ENCODE assay signal across 21 mouse cellular contexts in genomic region chr11:94850129-94850528, GRCm38 (mm10).
A peak's percentile ranks its signal among the peaks of the same experiment; 100 is the strongest.
DNase-seq lines count a peak whose midpoint lies in the region; ATAC-seq and TF ChIP-seq lines count a peak whose summit lies in the region.
"Had no signal": no experiment of that assay in that cellular context is flagged by ENCODE, and none has a peak within 500 bp of the region (broad histone marks: within the 10 kb centered on the region; RNA-seq: fewer than 3 reads in every experiment).

No protein-coding gene starts in this region.

- no peaks in the 10 kb centered on the region for H3K27me3 ChIP-seq in intestine, postnatal 0 days (replicated peaks; ENCODE audit: control insufficient read depth, insufficient read depth, low read length)
- H3K27me3 ChIP-seq in intestine, embryonic 15.5 days (replicated peaks): no peaks in the 10 kb centered on the region
- no peaks in the 10 kb centered on the region for H3K27me3 ChIP-seq in midbrain, postnatal 0 days (ENCODE audit: insufficient read depth, low read length)
- no peaks in the 10 kb centered on the region for H3K27me3 ChIP-seq in midbrain, embryonic 16.5 days (ENCODE audit: control insufficient read depth, insufficient read depth, low read depth, low read length)
- H3K27me3 ChIP-seq in forebrain, embryonic 11.5 days (ENCODE audit: control insufficient read depth, insufficient read depth, low read length): no peaks in the 10 kb centered on the region
- H3K27me3 ChIP-seq: embryonic facial prominence, embryonic 13.5 days; forebrain, embryonic 13.5 days; heart, embryonic 15.5 days had no signal

- H3K9me3 ChIP-seq in intestine, postnatal 0 days (ENCODE audit: control insufficient read depth): no peaks in the 10 kb centered on the region
- H3K9me3 ChIP-seq in intestine, embryonic 15.5 days: no peaks in the 10 kb centered on the region
- no peaks in the 10 kb centered on the region for H3K9me3 ChIP-seq in midbrain, postnatal 0 days (ENCODE audit: low read length)
- H3K9me3 ChIP-seq in midbrain, embryonic 16.5 days (replicated peaks; ENCODE audit: control insufficient read depth, low read length, poor library complexity, severe bottlenecking): no peaks in the 10 kb centered on the region
- no peaks in the 10 kb centered on the region for H3K9me3 ChIP-seq in forebrain, embryonic 11.5 days (ENCODE audit: control insufficient read depth, low read length)
- H3K9me3 ChIP-seq: embryonic facial prominence, embryonic 13.5 days; forebrain, embryonic 13.5 days; G1E; heart, embryonic 15.5 days had no signal

- WGBS in intestine, postnatal 0 days: 91% methylated on average over 3 of the region's 3 CpGs
- 86% methylated on average over 3 of the region's 3 CpGs for WGBS in intestine, embryonic 15.5 days
- WGBS in midbrain, postnatal 0 days: 91% methylated on average over 3 of the region's 3 CpGs
- WGBS in midbrain, embryonic 16.5 days: 83% methylated on average over 3 of the region's 3 CpGs
- WGBS in forebrain, embryonic 11.5 days: 79% methylated on average over 3 of the region's 3 CpGs

- H3K4me2 ChIP-seq in intestine, postnatal 0 days (replicated peaks; ENCODE audit: low read depth): no peak overlapping the region
- H3K4me2 ChIP-seq in intestine, embryonic 15.5 days (replicated peaks): no peak overlapping the region
- no peak overlapping the region for H3K4me2 ChIP-seq in midbrain, postnatal 0 days (ENCODE audit: low read depth, low read length, poor library complexity, severe bottlenecking)
- H3K4me2 ChIP-seq in midbrain, embryonic 16.5 days (ENCODE audit: low read length): no peak overlapping the region
- H3K4me2 ChIP-seq in forebrain, embryonic 11.5 days (ENCODE audit: low read depth, low read length, severe bottlenecking): no peak overlapping the region
- H3K4me2 ChIP-seq: embryonic facial prominence, embryonic 13.5 days; forebrain, embryonic 13.5 days; heart, embryonic 11.5 days; heart, embryonic 15.5 days; hindbrain, embryonic 14.5 days had no signal

- H3K27ac ChIP-seq in intestine, postnatal 0 days (ENCODE audit: low read depth, low read length): no peak overlapping the region
- no peak overlapping the region for H3K27ac ChIP-seq in intestine, embryonic 15.5 days
- no peak overlapping the region for H3K27ac ChIP-seq in midbrain, postnatal 0 days (ENCODE audit: low read depth, low read length)
- no peak overlapping the region for H3K27ac ChIP-seq in midbrain, embryonic 16.5 days (ENCODE audit: low read length)
- H3K27ac ChIP-seq in forebrain, embryonic 11.5 days (ENCODE audit: low read depth, low read length): no peak overlapping the region
- H3K27ac ChIP-seq: embryonic facial prominence, embryonic 13.5 days; forebrain, embryonic 13.5 days; heart, adult 2 months; heart, embryonic 15.5 days; hindbrain, embryonic 14.5 days had no signal

- peak; percentile 19; the same call in 1 of the 2 replicates for TF ChIP-seq CTCF in intestine, postnatal 0 days (IDR thresholded peaks at IDR 0.05; ENCODE audit: low read depth)
- peak; percentile 15; the same call in 1 of the 2 replicates for TF ChIP-seq CTCF in midbrain, postnatal 0 days (IDR thresholded peaks at IDR 0.05)

- no peak for DNase-seq in midbrain, postnatal 0 days (ENCODE audit: low spot score)
- DNase-seq in NIH3T3 (ENCODE audit: low read depth): peak; percentile 41
- no peak for DNase-seq in forebrain, embryonic 11.5 days (ENCODE audit: low spot score)
- no peak for DNase-seq in embryo, embryonic 11 days
- DNase-seq: adrenal gland, postnatal 10 days; cerebellum, adult 11-12 months; cerebellum, adult 9-10 months; cerebellum, postnatal 25 days; forebrain, postnatal 0 days; gastrocnemius, postnatal 14 days; heart, adult 2 months; heart, postnatal 14 days had no signal

- H3K4me1 ChIP-seq in intestine, postnatal 0 days (replicated peaks; ENCODE audit: control insufficient read depth, insufficient read depth, low read length): no peaks in the 10 kb centered on the region
- no peaks in the 10 kb centered on the region for H3K4me1 ChIP-seq in intestine, embryonic 15.5 days (replicated peaks)
- H3K4me1 ChIP-seq in midbrain, postnatal 0 days (ENCODE audit: insufficient read depth, low read length): no peaks in the 10 kb centered on the region
- H3K4me1 ChIP-seq in midbrain, embryonic 16.5 days (ENCODE audit: control insufficient read depth, insufficient read depth, low read length): no peaks in the 10 kb centered on the region
- no peaks in the 10 kb centered on the region for H3K4me1 ChIP-seq in forebrain, embryonic 11.5 days (replicated peaks; ENCODE audit: control insufficient read depth, insufficient read depth, low read length)
- H3K4me1 ChIP-seq: forebrain, embryonic 13.5 days; heart, embryonic 15.5 days had no signal

- no peak overlapping the region for H3K9ac ChIP-seq in intestine, postnatal 0 days (ENCODE audit: low read depth, low read length)
- H3K9ac ChIP-seq in intestine, embryonic 15.5 days: no peak overlapping the region
- H3K9ac ChIP-seq in midbrain, postnatal 0 days (replicated peaks; ENCODE audit: low read length, poor library complexity, severe bottlenecking): no peak overlapping the region
- H3K9ac ChIP-seq in midbrain, embryonic 16.5 days (ENCODE audit: low read depth, low read length): no peak overlapping the region
- H3K9ac ChIP-seq in forebrain, embryonic 11.5 days (ENCODE audit: low read length): no peak overlapping the region
- H3K9ac ChIP-seq: embryonic facial prominence, embryonic 13.5 days; forebrain, embryonic 13.5 days; forebrain, postnatal 0 days; heart, embryonic 15.5 days; hindbrain, embryonic 14.5 days had no signal

- no peak overlapping the region for H3K4me3 ChIP-seq in intestine, postnatal 0 days (ENCODE audit: low read depth, low read length)
- H3K4me3 ChIP-seq in intestine, embryonic 15.5 days (replicated peaks): no peak overlapping the region
- no peak overlapping the region for H3K4me3 ChIP-seq in midbrain, postnatal 0 days (ENCODE audit: low read depth, low read length)
- H3K4me3 ChIP-seq in midbrain, embryonic 16.5 days (ENCODE audit: low read depth, low read length): no peak overlapping the region
- H3K4me3 ChIP-seq in forebrain, embryonic 11.5 days (ENCODE audit: low read depth, low read length): no peak overlapping the region
- H3K4me3 ChIP-seq: embryonic facial prominence, embryonic 13.5 days; forebrain, embryonic 13.5 days; heart, adult 2 months; heart, embryonic 15.5 days had no signal

- no peaks in the 10 kb centered on the region for H3K36me3 ChIP-seq in intestine, postnatal 0 days (ENCODE audit: control insufficient read depth, insufficient read depth)
- no peaks in the 10 kb centered on the region for H3K36me3 ChIP-seq in intestine, embryonic 15.5 days
- H3K36me3 ChIP-seq in midbrain, postnatal 0 days (ENCODE audit: insufficient read depth, low read length): no peaks in the 10 kb centered on the region
- no peaks in the 10 kb centered on the region for H3K36me3 ChIP-seq in midbrain, embryonic 16.5 days (ENCODE audit: control insufficient read depth, insufficient read depth, low read length)
- no peaks in the 10 kb centered on the region for H3K36me3 ChIP-seq in forebrain, embryonic 11.5 days (ENCODE audit: control insufficient read depth, insufficient read depth, low read length)
- H3K36me3 ChIP-seq: embryonic facial prominence, embryonic 13.5 days; G1E; heart, embryonic 15.5 days had no signal

- ATAC-seq in intestine, postnatal 0 days: no peak
- ATAC-seq in intestine, embryonic 15.5 days: no peak
- ATAC-seq in midbrain, postnatal 0 days (ENCODE audit: low FRiP score): no peak
- no peak for ATAC-seq in midbrain, embryonic 16.5 days
- no peak for ATAC-seq in forebrain, embryonic 11.5 days (replicated peaks; ENCODE audit: low FRiP score)
- ATAC-seq: forebrain, embryonic 13.5 days; forebrain, postnatal 0 days had no signal
